Mouse (Mus musculus): ENCODE measurements around the gene Tnni3. TPM values are rescaled to one million over a fixed set of nuclear protein-coding genes. Genes with fewer than 3 reads are reported as not detected.

The Tnni3 gene
- total and polyA plus RNA-seq, 3 experiments, result 328 to 353 TPM; not detected in 1

- TF ChIP-seq NRF1 (IDR thresholded peaks at IDR 0.05; ENCODE audit: insufficient read depth, low read depth, low read length, poor library complexity, severe bottlenecking) (0 out of 2 replicates have a peak, but pooled peaks have one; percentile 20), EP300 (IDR thresholded peaks at IDR 0.05; ENCODE audit: low read depth in 1 of 2, low read length in 2 of 2) (no peak; a peak in 1 of 4 replicates), ZKSCAN1 (IDR thresholded peaks at IDR 0.05; ENCODE audit: low read depth, low read length) (no peak), JUND (IDR thresholded peaks at IDR 0.05; ENCODE audit: low read depth, low read length) (no peak), MEF2A (IDR thresholded peaks at IDR 0.05; ENCODE audit: extremely low read depth, insufficient replicate concordance, low read depth, low read length, poor library complexity, severe bottlenecking) (no peak), ZNF384 (IDR thresholded peaks at IDR 0.05; ENCODE audit: low read depth, low read length) (no peak), CHD1 (IDR thresholded peaks at IDR 0.05; ENCODE audit: low read depth, low read length) (peak; percentile 97), GATA1 (IDR thresholded peaks at IDR 0.05; ENCODE audit: low read depth, low read length) (peak; percentile 35; the same call in 1 of the 2 replicates), CTCF (IDR thresholded peaks at IDR 0.05 in 2 of 3, conservative IDR thresholded peaks at IDR 0.05 in 1 of 3; ENCODE audit: control insufficient read depth in 1 of 3, insufficient read depth in 1 of 3, low read depth in 2 of 3, low read length in 3 of 3, poor library complexity in 1 of 3, severe bottlenecking in 1 of 3) (0 out of 6 replicates have a peak, but pooled peaks of 1 of the 3 experiments have one; percentile 0), POLR2AphosphoS5 (IDR thresholded peaks at IDR 0.05; ENCODE audit: borderline replicate concordance, low read depth, low read length) (no peak), USF2 (IDR thresholded peaks at IDR 0.05; ENCODE audit: borderline replicate concordance in 1 of 2, insufficient read depth in 1 of 2, low read depth in 1 of 2, low read length in 2 of 2) (no peak), NELFE (IDR thresholded peaks at IDR 0.05; ENCODE audit: low read depth, low read length) (peak; percentile 75), SIN3A (IDR thresholded peaks at IDR 0.05; ENCODE audit: low read length) (peak; percentile 55), RCOR1 (IDR thresholded peaks at IDR 0.05; ENCODE audit: low read depth, low read length) (no peak), MAFK (IDR thresholded peaks at IDR 0.05; ENCODE audit: borderline replicate concordance, low read depth, low read length) (no peak), MAX (IDR thresholded peaks at IDR 0.05; ENCODE audit: low read length) (0 out of 2 replicates have a peak, but pooled peaks have one; percentile 1), RAD21 (IDR thresholded peaks at IDR 0.05; ENCODE audit: low read depth, low read length) (no peak), ELF1 (IDR thresholded peaks at IDR 0.05; ENCODE audit: low read depth, low read length) (peak; percentile 58), SMC3 (IDR thresholded peaks at IDR 0.05; ENCODE audit: low read depth, low read length) (no peak), TAL1 (IDR thresholded peaks at IDR 0.05; ENCODE audit: low read length) (no peak), GABPA (IDR thresholded peaks at IDR 0.05; ENCODE audit: low read depth, low read length) (no peak; the same call in 1 of the 2 replicates), CHD2 (IDR thresholded peaks at IDR 0.05; ENCODE audit: low read length) (no peak), BHLHE40 (IDR thresholded peaks at IDR 0.05; ENCODE audit: borderline replicate concordance, low read depth, low read length) (peak; percentile 35; the same call in 1 of the 2 replicates), POLR2A (IDR thresholded peaks at IDR 0.05; ENCODE audit: control insufficient read depth in 1 of 2, insufficient read depth in 1 of 2, low read depth in 1 of 2, low read length in 2 of 2, poor library complexity in 1 of 2) (peak; percentile 73 to 91), TCF12 (IDR thresholded peaks at IDR 0.05; ENCODE audit: low read depth, low read length) (peak; percentile 50), TBP (IDR thresholded peaks at IDR 0.05; ENCODE audit: low read depth, low read length) (peak; percentile 74)
Observed at GRCm38 (mm10) chr7:4501558-4502397, 22.3 kb downstream of the Tnni3 start, which contains the start of gene Ppp1r12c (continued).

Measured in MEL (cell line).